Mouse (Mus musculus): Measurements from ENCODE around the gene Gm2696. TPM values are rescaled to one million over a fixed set of nuclear protein-coding genes. Genes with fewer than 3 reads are reported as not detected.

Gene Gm2696
- polyA plus RNA-seq, 1 experiment from 2014 or later = not detected

- H3K27ac ChIP-seq (replicated peaks; ENCODE audit: low read depth, low read length) = no peak overlapping the region
- ATAC-seq (ENCODE audit: insufficient number of reproducible peaks, low FRiP score, low TSS enrichment, low read depth) = peak; percentile 73
Measured at GRCm38 (mm10) chr10:77864067-77864761, 49.7 kb downstream of the Gm2696 start.

GRCm38 (mm10) chr10:77864762-77865143 is 50.3 kb downstream of the Gm2696 start:
- DNase-seq (ENCODE audit: low spot score) (no peak), ATAC-seq (ENCODE audit: insufficient number of reproducible peaks, low FRiP score, low TSS enrichment, low read depth) (no peak)
- H3K9me3 ChIP-seq (ENCODE audit: control insufficient read depth, low read length) = no peaks in the 10 kb centered on the region
- no peaks in the 10 kb centered on the region for H3K4me1 ChIP-seq (ENCODE audit: control insufficient read depth, insufficient read depth, low read length)
- H3K27me3 ChIP-seq (ENCODE audit: control insufficient read depth, insufficient read depth, low read length) = no peaks in the 10 kb centered on the region
- no peak overlapping the region for H3K27ac ChIP-seq (replicated peaks; ENCODE audit: low read depth, low read length)
- no peak overlapping the region for H3K4me3 ChIP-seq (ENCODE audit: low read depth, low read length)
- WGBS = 30% methylated on average over 11 of the region's 11 CpGs
- H3K4me2 ChIP-seq (ENCODE audit: low read depth, severe bottlenecking) = peak overlapping the region; percentile 36
- H3K36me3 ChIP-seq (ENCODE audit: control insufficient read depth, insufficient read depth, low read length) = no peaks in the 10 kb centered on the region
- 0 out of 2 replicates have a peak overlapping the region, but pooled peaks have one; percentile 13 for H3K9ac ChIP-seq (ENCODE audit: low read length)

More at GRCm38 (mm10) chr10:77864067-77864761, 49.7 kb downstream of the Gm2696 start:
- 28% methylated on average over 14 of the region's 14 CpGs for WGBS
- 0 out of 2 replicates have a peak overlapping the region, but pooled peaks have one; percentile 13 for H3K9ac ChIP-seq (ENCODE audit: low read length)
- peak; percentile 66 for DNase-seq (ENCODE audit: low spot score)
- peak overlapping the region; percentile 36 for H3K4me2 ChIP-seq (ENCODE audit: low read depth, severe bottlenecking)
- no peaks in the 10 kb centered on the region for H3K4me1 ChIP-seq (ENCODE audit: control insufficient read depth, insufficient read depth, low read length)
- H3K9me3 ChIP-seq (ENCODE audit: control insufficient read depth, low read length) = no peaks in the 10 kb centered on the region
- no peak overlapping the region for H3K4me3 ChIP-seq (ENCODE audit: low read depth, low read length)
- no peaks in the 10 kb centered on the region for H3K27me3 ChIP-seq (ENCODE audit: control insufficient read depth, insufficient read depth, low read length)
- H3K36me3 ChIP-seq (ENCODE audit: control insufficient read depth, insufficient read depth, low read length) = no peaks in the 10 kb centered on the region

- Histone ChIP-seq H3K27ac (replicated peaks; ENCODE audit: low read depth, low read length) (no peak overlapping the region), H3K4me1 (ENCODE audit: control insufficient read depth, insufficient read depth, low read length) (no peaks in the 10 kb centered on the region), H3K9ac (ENCODE audit: low read length) (no peak overlapping the region), H3K9me3 (ENCODE audit: control insufficient read depth, low read length) (no peaks in the 10 kb centered on the region), H3K27me3 (ENCODE audit: control insufficient read depth, insufficient read depth, low read length) (no peaks in the 10 kb centered on the region), H3K4me3 (ENCODE audit: low read depth, low read length) (no peak overlapping the region), H3K4me2 (ENCODE audit: low read depth, severe bottlenecking) (no peak overlapping the region), H3K36me3 (ENCODE audit: control insufficient read depth, insufficient read depth, low read length) (no peaks in the 10 kb centered on the region)
- peak; percentile 45 for DNase-seq (ENCODE audit: low spot score)
- ATAC-seq (ENCODE audit: insufficient number of reproducible peaks, low FRiP score, low TSS enrichment, low read depth) = no peak
- 10% methylated on average over 1 of the region's 1 CpGs for WGBS
Measured at GRCm38 (mm10) chr10:77867546-77867945, 53.1 kb downstream of the Gm2696 start.

GRCm38 (mm10) chr10:77869651-77870050 is 55.2 kb downstream of the Gm2696 start:
- Histone ChIP-seq H3K27me3 (ENCODE audit: control insufficient read depth, insufficient read depth, low read length) (no peaks in the 10 kb centered on the region), H3K36me3 (ENCODE audit: control insufficient read depth, insufficient read depth, low read length) (no peaks in the 10 kb centered on the region), H3K9ac (ENCODE audit: low read length) (no peak overlapping the region), H3K4me2 (ENCODE audit: low read depth, severe bottlenecking) (no peak overlapping the region), H3K9me3 (ENCODE audit: control insufficient read depth, low read length) (no peaks in the 10 kb centered on the region), H3K4me1 (ENCODE audit: control insufficient read depth, insufficient read depth, low read length) (no peaks in the 10 kb centered on the region), H3K27ac (replicated peaks; ENCODE audit: low read depth, low read length) (no peak overlapping the region), H3K4me3 (ENCODE audit: low read depth, low read length) (no peak overlapping the region)
- 88% methylated on average over 7 of the region's 7 CpGs for WGBS
- no peak for DNase-seq (ENCODE audit: low spot score)
- no peak for ATAC-seq (ENCODE audit: insufficient number of reproducible peaks, low FRiP score, low TSS enrichment, low read depth)

GRCm38 (mm10) chr10:77878985-77879384 is 64.5 kb downstream of the Gm2696 start:
- 62% methylated on average over 6 of the region's 6 CpGs for WGBS
- Histone ChIP-seq H3K4me3 (ENCODE audit: low read depth, low read length) (no peak overlapping the region), H3K27me3 (ENCODE audit: control insufficient read depth, insufficient read depth, low read length) (no peaks in the 10 kb centered on the region), H3K36me3 (ENCODE audit: control insufficient read depth, insufficient read depth, low read length) (no peaks in the 10 kb centered on the region), H3K4me2 (ENCODE audit: low read depth, severe bottlenecking) (no peak overlapping the region), H3K9ac (ENCODE audit: low read length) (no peak overlapping the region), H3K9me3 (ENCODE audit: control insufficient read depth, low read length) (no peaks in the 10 kb centered on the region), H3K4me1 (ENCODE audit: control insufficient read depth, insufficient read depth, low read length) (no peaks in the 10 kb centered on the region), H3K27ac (replicated peaks; ENCODE audit: low read depth, low read length) (no peak overlapping the region)
- no peak for ATAC-seq (ENCODE audit: insufficient number of reproducible peaks, low FRiP score, low TSS enrichment, low read depth)
- peak; percentile 29 for DNase-seq (ENCODE audit: low spot score)

GRCm38 (mm10) chr10:77880305-77880704 is 65.8 kb downstream of the Gm2696 start:
- H3K4me2 ChIP-seq (ENCODE audit: low read depth, severe bottlenecking) = no peak overlapping the region
- no peak overlapping the region for H3K4me3 ChIP-seq (ENCODE audit: low read depth, low read length)
- H3K27ac ChIP-seq (replicated peaks; ENCODE audit: low read depth, low read length) = no peak overlapping the region
- H3K27me3 ChIP-seq (ENCODE audit: control insufficient read depth, insufficient read depth, low read length) = no peaks in the 10 kb centered on the region
- DNase-seq (ENCODE audit: low spot score) (no peak), ATAC-seq (ENCODE audit: insufficient number of reproducible peaks, low FRiP score, low TSS enrichment, low read depth) (no peak)
- H3K4me1 ChIP-seq (ENCODE audit: control insufficient read depth, insufficient read depth, low read length) = no peaks in the 10 kb centered on the region
- no peaks in the 10 kb centered on the region for H3K36me3 ChIP-seq (ENCODE audit: control insufficient read depth, insufficient read depth, low read length)
- no peak overlapping the region for H3K9ac ChIP-seq (ENCODE audit: low read length)
- no peaks in the 10 kb centered on the region for H3K9me3 ChIP-seq (ENCODE audit: control insufficient read depth, low read length)
- 84% methylated on average over 3 of the region's 3 CpGs for WGBS

GRCm38 (mm10) chr10:77882553-77882952 is 68.1 kb downstream of the Gm2696 start:
- H3K9me3 ChIP-seq (ENCODE audit: control insufficient read depth, low read length) = no peaks in the 10 kb centered on the region
- H3K4me2 ChIP-seq (ENCODE audit: low read depth, severe bottlenecking) = no peak overlapping the region
- no peaks in the 10 kb centered on the region for H3K27me3 ChIP-seq (ENCODE audit: control insufficient read depth, insufficient read depth, low read length)
- no peak overlapping the region for H3K4me3 ChIP-seq (ENCODE audit: low read depth, low read length)
- DNase-seq (ENCODE audit: low spot score) = no peak
- WGBS = 86% methylated on average over 5 of the region's 5 CpGs
- no peak for ATAC-seq (ENCODE audit: insufficient number of reproducible peaks, low FRiP score, low TSS enrichment, low read depth)
- H3K36me3 ChIP-seq (ENCODE audit: control insufficient read depth, insufficient read depth, low read length) = no peaks in the 10 kb centered on the region
- H3K27ac ChIP-seq (replicated peaks; ENCODE audit: low read depth, low read length) = no peak overlapping the region
- no peaks in the 10 kb centered on the region for H3K4me1 ChIP-seq (ENCODE audit: control insufficient read depth, insufficient read depth, low read length)
- no peak overlapping the region for H3K9ac ChIP-seq (ENCODE audit: low read length)

Measured in limb, embryonic 11.5 days (tissue).